Mouse (Mus musculus) hindbrain, postnatal 0 days (tissue): ENCODE results near the gene Gzmn. TPM values are rescaled to one million over a fixed set of nuclear protein-coding genes. Genes with fewer than 3 reads are reported as not detected.
"Not testable (repeated sequence)": the region's sequence is repeated elsewhere in the genome, so short reads cannot be mapped to it uniquely, and the experiment has no call there.

Experiments
- ATAC-seq: fragments of 200-750 bp; cut with Nextera tagmentation; 2 replicates; pipeline ENCODE4 v1.8.0; 2017; ENCODE audit warnings: mild to moderate bottlenecking, moderate TSS enrichment, moderate library complexity
- DNase-seq: peaks from one replicate; pipeline ENCODE4 v3.0.0-alpha.2; 2015; ENCODE audit warnings: low spot score
- H3K27ac ChIP-seq: fragments of 300-500 bp; sonication (generic); 2 replicates; pipeline ENCODE4 v1.5.1; 2014; ENCODE audit warnings: mild to moderate bottlenecking
- H3K27me3 ChIP-seq: fragments of 300-500 bp; sonication (generic); 2 replicates; pipeline ENCODE4 v1.6.1; 2014; ENCODE audit warnings: low read length, mixed read lengths; ENCODE audit not compliant: insufficient read depth
- H3K36me3 ChIP-seq: fragments of 300-500 bp; sonication (generic); 2 replicates; pipeline ENCODE4 v1.6.1; 2014; ENCODE audit warnings: low read length, mixed read lengths; ENCODE audit not compliant: insufficient read depth
- H3K4me1 ChIP-seq: fragments of 300-500 bp; sonication (generic); 2 replicates; pipeline ENCODE4 v1.6.1; 2014; ENCODE audit warnings: antibody characterized with exemption, low read length, mixed read lengths; ENCODE audit not compliant: insufficient read depth
- H3K4me2 ChIP-seq: fragments of 300-500 bp; sonication (generic); 2 replicates; pipeline ENCODE4 v1.6.1; 2014; ENCODE audit warnings: low read depth, mild to moderate bottlenecking, low read length, moderate library complexity, mixed read lengths
- H3K4me3 ChIP-seq: fragments of 300-500 bp; sonication (generic); 2 replicates; pipeline ENCODE4 v1.5.1; 2014; ENCODE audit warnings: low read length
- H3K9ac ChIP-seq: fragments of 300-500 bp; sonication (generic); replicated peaks from 2 replicates; pipeline ENCODE4 v1.6.1; 2014; ENCODE audit warnings: mild to moderate bottlenecking, low read length, moderate library complexity, mixed read lengths
- H3K9me3 ChIP-seq: fragments of 300-500 bp; sonication (generic); 2 replicates; pipeline ENCODE4 v1.6.1; 2016; ENCODE audit warnings: low read length, mixed read lengths
- CTCF ChIP-seq: IDR thresholded peaks from 2 replicates; pipeline ENCODE4 v1.5.1; 2016; ENCODE audit warnings: antibody characterized with exemption, control low read depth, low read depth
- WGBS: fragments of 180-500 bp; shearing (Covaris S2); extraction: QIAGEN DNeasy Blood & Tissue Kit; methylation state at CpG from one replicate; pipeline ENCODE4 v1.1.7; 2014; 5-methylcytosine and 5-hydroxymethylcytosine counted together
- polyA plus RNA-seq: library from polyadenylated mRNA; unstranded; fragments of >200 nt; fragmentation: Nextera tagmentation; extraction: Ambion mirVana; gene quantifications from 2 replicates; pipeline ENCODE4 v1.2.1, GENCODE M21; 2015
- total RNA-seq: library from RNA; depleted of rRNA; stranded (reverse); fragments of >200 nt; gene quantifications from 2 replicates; pipeline ENCODE4 v1.2.3, GENCODE M21; 2014; rRNA removed

The Gzmn gene
- total RNA-seq (not detected in 2 replicates), polyA plus RNA-seq (not detected in 2 replicates)

GRCm38 (mm10) chr14:56174499-56174898, at the start of gene Gzmn:
Gene Gzmn, minus strand, starts transcription at chr14:56174599.
- H3K4me3 ChIP-seq: no peak within 1 kb of the TSS
- no peaks in the 10 kb centered on the region for H3K36me3 ChIP-seq
- TF ChIP-seq CTCF: no peak
- no peaks in the 10 kb centered on the region for H3K4me1 ChIP-seq
- WGBS: 92% methylated on average over 5 of the region's 5 CpGs
- no peak within 1 kb of the TSS for H3K27ac ChIP-seq
- DNase-seq (no peak), ATAC-seq (no peak)
- no peak within 1 kb of the TSS for H3K9ac ChIP-seq
- H3K4me2 ChIP-seq: no peak within 1 kb of the TSS
- H3K27me3 ChIP-seq: no peaks in the 10 kb centered on the region
- no peaks in the 10 kb centered on the region for H3K9me3 ChIP-seq

DNA sequence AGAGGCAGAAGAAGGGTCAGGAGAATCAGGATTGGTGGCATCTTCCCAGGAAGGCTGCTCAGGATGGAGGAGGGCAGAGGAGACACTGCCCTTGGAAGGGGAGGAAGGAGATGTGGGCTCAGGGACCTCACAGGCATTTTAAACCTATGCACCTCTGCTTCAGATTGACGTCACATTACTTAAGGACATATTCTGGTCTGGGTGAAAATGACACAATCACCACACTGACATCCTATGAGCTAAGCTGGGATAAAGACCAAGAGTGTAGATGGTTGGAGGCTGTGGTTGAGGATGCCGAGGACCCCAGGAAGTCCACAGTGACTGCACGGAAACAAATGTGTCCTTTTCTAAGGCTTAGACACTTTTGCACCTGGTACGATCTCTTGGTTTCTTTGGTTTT, 36.9 kb upstream of the Gzmn start, which contains the start of gene Gzmf:
Gzmf (minus strand) TSS at position 101 of the 400 bp plus-strand sequence.
- Histone ChIP-seq H3K27me3 (no peaks in the 10 kb centered on the region), H3K4me1 (no peaks in the 10 kb centered on the region), H3K27ac (no peak within 1 kb of the TSS), H3K4me2 (no peak within 1 kb of the TSS), H3K9ac (no peak within 1 kb of the TSS), H3K4me3 (no peak within 1 kb of the TSS), H3K9me3 (no peaks in the 10 kb centered on the region), H3K36me3 (no peaks in the 10 kb centered on the region)
- ATAC-seq: no peak
- no peak for TF ChIP-seq CTCF
- 93% methylated on average over 4 of the region's 4 CpGs for WGBS
- no peak for DNase-seq

- no peak for TF ChIP-seq CTCF
- Histone ChIP-seq H3K27ac (no peak overlapping the region), H3K4me3 (no peak overlapping the region), H3K9ac (no peak overlapping the region), H3K36me3 (no peaks in the 10 kb centered on the region), H3K4me1 (no peaks in the 10 kb centered on the region), H3K9me3 (no peaks in the 10 kb centered on the region), H3K4me2 (no peak overlapping the region), H3K27me3 (no peaks in the 10 kb centered on the region)
- WGBS: 85% methylated on average over 1 of the region's 1 CpGs
- ATAC-seq (no peak), DNase-seq (no peak)
These were observed 31.2 kb upstream of the Gzmn start for GRCm38 (mm10) chr14:56205613-56206012.

DNA sequence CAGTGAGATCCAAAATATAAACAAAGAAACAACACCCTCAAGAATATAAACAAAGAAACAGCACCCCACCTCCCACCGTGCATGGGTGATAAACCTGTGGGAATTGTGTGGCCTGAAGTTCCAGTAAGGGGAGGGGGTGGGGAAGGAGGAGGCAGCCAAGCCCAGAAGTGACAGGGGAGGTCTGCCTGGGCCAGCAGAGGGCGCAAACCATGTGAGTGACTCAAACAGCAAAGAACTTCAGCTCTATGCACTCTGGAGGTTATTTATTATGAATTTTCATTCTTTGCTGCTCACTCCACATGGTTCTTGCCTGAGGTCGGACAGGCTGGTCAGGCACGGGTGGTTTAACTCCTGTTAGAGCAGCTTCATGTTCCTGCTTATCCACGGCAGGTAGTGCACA, 30.6 kb upstream of the Gzmn start:
- DNase-seq: peak; percentile 55
- TF ChIP-seq CTCF: peak; percentile 68
- not testable (repeated sequence) for H3K4me2 ChIP-seq, H3K4me3 ChIP-seq, H3K9me3 ChIP-seq, H3K4me1 ChIP-seq, H3K9ac ChIP-seq, H3K36me3 ChIP-seq, ATAC-seq, H3K27ac ChIP-seq, H3K27me3 ChIP-seq
- WGBS: 35% methylated on average over 5 of the region's 5 CpGs

- Histone ChIP-seq H3K4me2 (no peak overlapping the region), H3K4me1 (no peaks in the 10 kb centered on the region), H3K9ac (no peak overlapping the region), H3K4me3 (no peak overlapping the region), H3K36me3 (no peaks in the 10 kb centered on the region), H3K9me3 (no peaks in the 10 kb centered on the region), H3K27me3 (no peaks in the 10 kb centered on the region), H3K27ac (no peak overlapping the region)
- ATAC-seq (no peak), DNase-seq (peak; percentile 74)
- TF ChIP-seq CTCF: peak; percentile 90
- 12% methylated on average over 2 of the region's 2 CpGs for WGBS
These were observed 29.6 kb upstream of the Gzmn start for GRCm38 (mm10) chr14:56203975-56204374.

DNA sequence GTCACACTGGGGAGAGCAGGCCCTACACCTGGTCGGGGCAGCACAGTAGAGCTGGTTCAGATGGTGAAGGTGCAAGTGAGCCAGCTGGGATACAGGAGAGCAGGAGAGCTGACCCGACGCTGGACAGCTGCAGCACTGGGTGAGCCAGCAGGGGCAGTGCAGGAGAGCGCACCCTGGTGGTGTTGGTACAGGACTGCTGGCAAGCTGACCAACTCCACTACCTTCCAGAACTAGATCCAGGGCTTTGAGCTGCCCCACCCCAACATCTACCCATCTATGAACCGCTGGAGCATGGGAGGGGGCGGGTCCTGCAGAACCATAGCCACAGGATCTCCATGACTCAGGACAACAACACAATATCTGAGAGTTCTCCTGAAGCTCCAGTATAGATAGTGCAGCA, 12.5 kb upstream of the Gzmn start:
- ATAC-seq (no peak), DNase-seq (no peak)
- WGBS: 62% methylated on average over 6 of the region's 6 CpGs
- H3K9ac ChIP-seq: no peak overlapping the region
- no peaks in the 10 kb centered on the region for H3K9me3 ChIP-seq
- no peak overlapping the region for H3K4me3 ChIP-seq
- H3K27ac ChIP-seq: no peak overlapping the region
- no peaks in the 10 kb centered on the region for H3K4me1 ChIP-seq
- H3K4me2 ChIP-seq: no peak overlapping the region
- TF ChIP-seq CTCF: peak; percentile 21
- no peaks in the 10 kb centered on the region for H3K36me3 ChIP-seq
- H3K27me3 ChIP-seq: no peaks in the 10 kb centered on the region

DNA sequence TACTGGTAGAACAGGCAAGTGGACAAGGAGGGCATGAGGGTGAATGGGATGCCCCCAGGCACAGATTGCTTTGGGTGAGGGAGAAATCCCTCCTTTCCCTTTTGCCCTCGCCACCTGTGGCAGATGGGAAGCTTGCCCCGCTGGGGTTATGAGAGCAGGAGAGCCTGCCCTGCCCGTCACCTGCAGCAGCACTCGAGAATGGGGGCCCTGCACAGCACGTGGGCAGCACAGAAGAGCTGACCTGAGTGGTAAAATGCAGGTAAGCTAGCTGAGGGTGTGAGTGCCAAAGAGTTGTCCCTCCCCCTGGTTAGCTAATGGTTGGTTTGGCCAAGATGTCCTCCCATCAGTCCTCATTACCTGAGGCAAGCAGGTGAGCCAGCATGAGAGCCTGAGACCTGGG, 12.1 kb upstream of the Gzmn start:
- ATAC-seq: no peak
- WGBS: 70% methylated on average over 5 of the region's 5 CpGs
- DNase-seq: no peak
- no peak overlapping the region for H3K4me3 ChIP-seq
- no peak overlapping the region for H3K9ac ChIP-seq
- no peak overlapping the region for H3K27ac ChIP-seq
- H3K4me1 ChIP-seq: no peaks in the 10 kb centered on the region
- H3K27me3 ChIP-seq: no peaks in the 10 kb centered on the region
- H3K4me2 ChIP-seq: no peak overlapping the region
- no peaks in the 10 kb centered on the region for H3K36me3 ChIP-seq
- no peak for TF ChIP-seq CTCF
- no peaks in the 10 kb centered on the region for H3K9me3 ChIP-seq
